Mouse (Mus musculus) G1E (cell line): ENCODE results near the gene Grtp1.

Experiments
- CTCF ChIP-seq: IDR thresholded peaks from 2 replicates; pipeline ENCODE4 v1.5.1; 2012; ENCODE audit warnings: low read depth, low read length, inconsistent platforms, mixed read lengths
- GATA1 ChIP-seq: IDR thresholded peaks from 2 replicates; pipeline ENCODE4 v1.6.1; 2012; ENCODE audit warnings: borderline replicate concordance, low read length, inconsistent platforms, mixed read lengths
- POLR2AphosphoS5 ChIP-seq: IDR thresholded peaks from 2 replicates; pipeline ENCODE4 v1.6.1; 2012; ENCODE audit warnings: low read depth, low read length, inconsistent platforms; ENCODE audit not compliant: insufficient replicate concordance
- TAL1 ChIP-seq: conservative IDR thresholded peaks from 2 replicates; pipeline ENCODE4 v1.6.1; 2012; ENCODE audit warnings: low read depth, low read length, inconsistent platforms, mixed read lengths

DNA sequence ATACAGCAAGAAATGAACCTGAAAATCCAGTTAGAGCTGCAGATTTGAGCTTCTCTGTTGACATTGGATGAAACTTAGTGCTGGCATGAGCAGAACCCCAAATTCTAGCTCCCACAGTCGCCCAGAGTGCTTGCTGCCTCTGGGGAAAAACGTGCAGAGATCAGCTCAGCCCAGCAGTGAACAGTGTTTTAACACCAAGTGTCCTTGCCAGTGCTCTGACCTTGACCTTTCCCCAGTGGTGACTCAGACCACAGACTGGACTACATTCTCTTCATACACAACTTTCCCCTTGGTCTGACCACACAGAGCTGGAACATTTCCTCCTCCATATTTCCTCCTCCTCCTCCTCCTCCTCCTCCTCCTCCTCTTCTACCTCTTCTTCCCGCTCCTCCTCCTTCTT, 1.6 kb upstream of the Grtp1 start:
- TF ChIP-seq CTCF (no peak), TAL1 (no peak), POLR2AphosphoS5 (no peak), GATA1 (no peak)
